Mouse (Mus musculus) liver, embryonic 12.5 days (tissue): ENCODE measurements around the gene Klhl24. TPM values are rescaled to one million over a fixed set of nuclear protein-coding genes. Genes with fewer than 3 reads are reported as not detected.

Source experiments
- ATAC-seq: fragments of 200-750 bp; cut with Nextera tagmentation; 2 replicates; pipeline ENCODE4 v1.8.0; 2017; ENCODE audit warnings: moderate number of reproducible peaks, mild to moderate bottlenecking, moderate library complexity
- H3K27ac ChIP-seq: fragments of 300-500 bp; sonication (generic); 2 replicates; pipeline ENCODE4 v1.5.1; 2016; ENCODE audit warnings: mild to moderate bottlenecking
- H3K27me3 ChIP-seq: fragments of 300-500 bp; sonication (generic); replicated peaks from 2 replicates; pipeline ENCODE4 v1.6.1; 2016; ENCODE audit warnings: mild to moderate bottlenecking, moderate library complexity
- H3K36me3 ChIP-seq: fragments of 300-500 bp; sonication (generic); 2 replicates; pipeline ENCODE4 v1.6.1; 2016; ENCODE audit warnings: mild to moderate bottlenecking, moderate library complexity
- H3K4me1 ChIP-seq: fragments of 300-500 bp; sonication (generic); 2 replicates; pipeline ENCODE4 v1.6.1; 2016
- H3K4me2 ChIP-seq: fragments of 300-500 bp; sonication (generic); 2 replicates; pipeline ENCODE4 v1.6.1; 2016; ENCODE audit warnings: mild to moderate bottlenecking, moderate library complexity
- H3K4me3 ChIP-seq: fragments of 300-500 bp; sonication (generic); 2 replicates; pipeline ENCODE4 v1.5.1; 2016; ENCODE audit warnings: mild to moderate bottlenecking, moderate library complexity
- H3K9ac ChIP-seq: fragments of 300-500 bp; sonication (generic); 2 replicates; pipeline ENCODE4 v1.6.1; 2016; ENCODE audit warnings: mild to moderate bottlenecking, moderate library complexity
- H3K9me3 ChIP-seq: fragments of 300-500 bp; sonication (generic); replicated peaks from 2 replicates; pipeline ENCODE4 v1.6.1; 2016; ENCODE audit warnings: mild to moderate bottlenecking, moderate library complexity
- WGBS: fragments of 180-500 bp; shearing (Covaris S2); methylation state at CpG from one replicate; pipeline ENCODE4 v1.1.7; 2016; ENCODE audit not compliant: insufficient replicate concordance; 5-methylcytosine and 5-hydroxymethylcytosine counted together
- polyA plus RNA-seq: library from polyadenylated mRNA; unstranded; fragments of >200 nt; fragmentation: Nextera tagmentation; extraction: Ambion mirVana; gene quantifications from 2 replicates; pipeline ENCODE4 v1.2.1, GENCODE M21; 2016

The Klhl24 gene
- polyA plus RNA-seq, 1 experiment from 2014 or later: 5.2 TPM

DNA sequence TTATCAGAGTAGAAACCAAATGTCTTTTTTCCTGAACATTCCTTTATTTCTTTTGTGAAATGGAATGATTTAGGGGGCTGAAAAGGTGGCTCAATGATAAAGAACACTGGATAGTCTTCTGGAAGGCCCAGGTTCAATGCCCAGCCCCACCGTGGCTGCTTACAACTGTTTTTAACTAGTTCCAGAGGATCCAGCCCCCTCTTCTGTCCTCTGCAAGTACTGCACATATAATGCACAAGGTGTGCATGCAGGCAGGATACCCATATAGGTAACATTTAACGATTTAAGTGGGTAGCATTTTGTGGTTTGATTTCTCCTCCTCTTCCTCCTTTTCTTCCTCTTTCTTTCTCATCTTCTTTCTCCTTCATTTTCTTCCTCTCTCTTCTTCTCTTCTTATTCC lies 62.8 kb downstream of the Klhl24 start:
- Histone ChIP-seq H3K4me3 (no peak overlapping the region), H3K9ac (no peak overlapping the region), H3K9me3 (no peaks in the 10 kb centered on the region), H3K4me2 (no peak overlapping the region), H3K27me3 (no peaks in the 10 kb centered on the region), H3K27ac (no peak overlapping the region), H3K36me3 (peaks cover 92% of the 10 kb centered on the region), H3K4me1 (no peaks in the 10 kb centered on the region; the same call in 1 of the 2 replicates)
- no peak for ATAC-seq
- WGBS: 85% methylated on average over 2 of the region's 2 CpGs

DNA sequence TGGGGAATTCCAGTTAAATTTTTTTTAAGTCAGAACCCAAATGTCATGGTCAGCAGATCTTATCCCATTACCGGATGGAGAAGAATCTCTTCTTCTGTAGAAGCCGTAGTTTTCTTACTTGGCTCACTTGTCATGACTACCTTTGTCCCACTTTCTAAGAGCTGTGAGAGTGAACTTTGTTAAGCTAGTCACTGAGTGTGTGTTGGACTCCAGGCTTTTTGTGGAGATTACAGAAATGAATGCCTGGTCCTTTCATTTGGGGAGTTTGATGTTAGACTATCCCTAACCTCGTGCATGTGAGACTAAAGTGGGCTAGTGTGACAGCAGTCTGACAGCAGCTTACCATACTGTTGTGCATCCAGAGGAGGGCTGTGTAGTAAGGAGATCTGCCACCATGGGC lies 71.7 kb downstream of the Klhl24 start:
- H3K4me2 ChIP-seq: peak overlapping the region; percentile 38; the same call in 1 of the 2 replicates
- no peaks in the 10 kb centered on the region for H3K9me3 ChIP-seq
- peaks cover 84% of the 10 kb centered on the region for H3K36me3 ChIP-seq
- H3K4me3 ChIP-seq: no peak overlapping the region
- no peak; the same call in 1 of the 2 replicates for ATAC-seq
- no peaks in the 10 kb centered on the region for H3K27me3 ChIP-seq
- peaks cover 22% of the 10 kb centered on the region for H3K4me1 ChIP-seq
- 80% methylated on average over 3 of the region's 3 CpGs for WGBS
- 0 out of 2 replicates have a peak overlapping the region, but pooled peaks have one; percentile 36 for H3K9ac ChIP-seq
- peak overlapping the region; percentile 72 for H3K27ac ChIP-seq

- Histone ChIP-seq H3K4me1 (peaks cover 22% of the 10 kb centered on the region), H3K9me3 (no peaks in the 10 kb centered on the region), H3K9ac (peak overlapping the region; percentile 36; the same call in 1 of the 2 replicates), H3K4me2 (peak overlapping the region; percentile 38), H3K27me3 (no peaks in the 10 kb centered on the region), H3K27ac (peak overlapping the region; percentile 72), H3K4me3 (no peak overlapping the region), H3K36me3 (peaks cover 84% of the 10 kb centered on the region)
- WGBS: 60% methylated on average over 3 of the region's 3 CpGs
- ATAC-seq: peak; percentile 99
Measured at GRCm38 (mm10) chr16:20169471-20170106, 72.2 kb downstream of the Klhl24 start.

Other genes starting within 250 kb of the Klhl24 start
- 17.4 and 18.0 TPM in 2 replicates for gene Klhl6, start 114.5 kb upstream of the Klhl24 start, polyA plus RNA-seq
- gene Yeats2, start 43.5 kb downstream of the Klhl24 start, polyA plus RNA-seq: 13.8 and 14.0 TPM in 2 replicates
- gene Map6d1, start 143.8 kb downstream of the Klhl24 start, polyA plus RNA-seq: 0.05 and 0.13 TPM in 2 replicates
- 62.1 and 63.7 TPM in 2 replicates for gene Parl, start 204.8 kb downstream of the Klhl24 start, polyA plus RNA-seq
- not detected in 2 replicates for gene Cyp2ab1, start 227.9 kb downstream of the Klhl24 start, polyA plus RNA-seq